Mouse (Mus musculus) kidney, adult 2 months (tissue): ENCODE measurements around the gene Frem1.

Experiments used
- CTCF ChIP-seq: fragments of 200-500 bp; conservative IDR thresholded peaks from 2 replicates; pipeline ENCODE4 v1.5.1; 2011; ENCODE audit warnings: low read depth, mild to moderate bottlenecking, control low read depth, low read length, moderate library complexity, mixed read lengths; ENCODE audit not compliant: insufficient read depth, insufficient read length
- POLR2A ChIP-seq: fragments of 200-500 bp; IDR thresholded peaks from one replicate; pipeline ENCODE4 v1.6.1; 2011; ENCODE audit warnings: low read depth, low read length, control low read depth

DNA sequence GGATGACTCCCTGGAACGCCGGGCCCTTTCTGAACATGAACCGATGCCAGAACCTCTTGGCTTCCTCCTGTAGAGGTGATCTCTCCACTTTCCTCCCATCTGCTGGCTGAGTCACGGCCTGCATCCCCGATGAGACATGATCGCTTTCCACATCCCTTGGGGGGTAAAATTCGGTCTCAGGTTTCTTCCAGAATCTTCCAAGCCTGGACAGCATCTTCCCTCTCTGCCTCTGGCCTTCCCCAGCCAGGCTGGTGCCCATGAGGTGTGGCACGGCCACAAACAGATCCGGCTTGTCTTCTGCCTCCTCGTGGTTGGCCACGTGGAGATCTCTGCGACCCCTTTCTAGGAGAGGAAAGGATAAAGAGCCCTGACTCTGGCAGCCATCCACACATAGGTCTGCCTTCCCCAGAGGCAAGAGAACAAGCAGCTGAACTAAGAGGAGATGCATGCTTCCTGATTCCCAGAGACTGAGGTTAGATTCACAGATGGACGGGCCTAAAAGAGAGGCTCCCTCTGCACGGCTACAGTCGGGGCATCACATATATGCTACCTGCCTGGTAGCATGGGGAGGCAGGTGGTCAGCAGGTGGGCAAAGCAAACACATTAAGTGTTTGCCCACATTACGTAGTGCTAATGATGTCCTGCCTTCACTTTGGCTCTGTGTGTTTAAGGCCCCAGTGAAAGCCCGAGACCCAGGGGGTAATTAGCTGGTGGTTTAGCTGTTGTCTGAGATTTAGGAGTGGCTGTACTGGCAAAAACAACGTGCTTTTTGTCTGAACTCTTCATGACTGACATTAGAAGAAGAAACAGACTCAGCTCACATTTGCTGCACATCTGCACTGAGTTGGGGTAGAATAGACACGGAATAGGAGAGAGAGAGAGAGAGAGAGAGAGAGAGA, 167.3 kb downstream of the Frem1 start, which contains the start of gene Cer1:
- no peak for TF ChIP-seq CTCF
- TF ChIP-seq POLR2A: no peak
